Mouse (Mus musculus) right cerebral cortex, adult 18-20 months (tissue): ENCODE measurements around the gene Sac3d1.
A peak's percentile ranks its signal among the peaks of the same experiment; 100 is the strongest.

ENCODE experiments used
- DNase-seq: peaks from one replicate; pipeline ENCODE4 v3.0.0; 2022; ENCODE audit warnings: mixed read lengths

The Sac3d1 gene

DNA sequence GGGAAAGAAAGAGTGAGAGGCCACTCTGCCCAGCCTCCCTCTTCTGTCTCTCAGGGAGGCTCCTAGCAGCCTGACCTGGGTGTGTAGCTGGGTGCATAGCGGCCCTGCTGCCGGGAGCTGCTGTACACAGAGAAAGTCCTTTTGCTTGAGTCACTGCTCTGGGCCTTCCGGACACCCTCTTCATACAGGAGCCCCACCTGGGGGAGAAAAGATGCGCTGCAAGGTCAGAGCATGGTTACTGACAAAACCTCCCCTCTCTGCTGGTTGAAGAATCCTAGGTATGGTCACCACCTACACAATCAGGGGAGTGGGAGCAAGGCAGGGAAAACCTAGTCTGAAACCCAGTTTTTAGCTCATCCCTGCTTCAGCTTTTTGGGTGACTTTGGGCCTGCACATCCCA is 49.5 kb downstream of the Sac3d1 start:
- DNase-seq = no peak

DNA sequence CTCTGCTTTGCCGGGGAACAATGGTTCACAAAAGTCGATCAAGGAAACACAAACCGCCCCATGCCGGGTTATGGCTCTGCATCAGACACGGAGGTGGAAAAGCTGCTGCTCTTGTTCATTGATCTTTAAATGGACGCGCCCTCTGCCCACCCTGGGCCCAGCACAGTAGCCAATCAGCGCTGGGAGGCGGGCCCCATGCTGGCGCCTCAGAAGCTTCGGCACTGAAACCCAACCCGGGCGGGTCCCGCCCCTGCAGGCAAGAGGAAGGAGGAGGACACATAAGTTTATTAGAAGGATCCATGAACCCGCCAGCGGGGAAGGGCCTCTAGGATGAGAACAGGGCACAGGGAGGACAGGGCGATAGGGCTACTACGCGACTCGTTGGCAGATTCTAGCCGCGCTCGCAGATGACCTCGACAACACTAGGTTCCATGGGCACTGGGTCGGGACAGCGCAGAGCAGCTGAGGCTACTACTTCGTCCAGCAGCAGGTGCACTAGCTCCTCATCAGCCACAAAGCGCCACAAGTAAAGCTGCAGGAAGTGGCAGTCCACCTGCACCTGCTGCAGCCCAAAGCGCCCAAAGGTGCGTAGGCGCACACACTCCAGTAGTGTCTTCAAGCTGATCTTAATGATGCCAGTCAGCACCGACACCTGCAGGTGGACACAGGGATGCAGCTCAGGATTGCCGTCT is 50.6 kb downstream of the Sac3d1 start, which contains the start of gene Tm7sf2:
Gene Tm7sf2 (minus strand): TSS at position 650 of the 692 bp plus-strand sequence.
- DNase-seq = peak; percentile 91

DNA sequence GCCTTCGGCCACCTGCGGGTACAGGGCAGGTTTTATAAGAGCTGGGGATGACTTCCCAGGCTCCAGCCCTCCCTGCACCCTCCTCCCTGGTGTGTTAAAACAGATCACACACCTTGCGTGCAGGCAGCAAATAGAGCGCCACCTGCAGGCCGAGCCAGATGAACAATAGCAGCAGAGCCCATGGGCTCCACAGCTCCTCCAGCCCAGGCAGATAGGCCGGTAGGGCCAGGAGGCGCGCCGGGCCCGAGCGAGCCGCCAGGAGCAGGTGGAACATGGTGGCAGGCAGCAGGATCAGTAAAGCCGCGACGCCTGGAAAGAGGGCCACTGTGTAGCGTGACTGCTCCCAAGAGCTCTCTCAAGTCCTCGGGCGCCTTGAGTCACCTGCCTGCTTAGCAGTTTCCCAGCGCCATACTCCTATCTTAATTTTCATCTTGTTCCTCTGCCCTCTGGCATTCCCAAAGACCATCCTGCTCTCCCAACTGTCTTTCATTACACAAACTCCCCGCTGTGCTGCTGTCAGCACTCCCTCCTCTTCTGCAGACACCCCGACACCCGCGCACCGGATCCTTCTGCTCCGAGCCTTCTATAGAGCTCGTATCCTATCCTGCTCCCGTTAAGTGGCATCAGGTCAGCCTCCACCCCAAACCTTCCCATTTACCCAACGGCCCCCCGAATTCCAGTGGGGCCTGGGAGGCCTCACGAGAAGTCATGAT is 51.3 kb downstream of the Sac3d1 start:
- DNase-seq = peak; percentile 85

DNA sequence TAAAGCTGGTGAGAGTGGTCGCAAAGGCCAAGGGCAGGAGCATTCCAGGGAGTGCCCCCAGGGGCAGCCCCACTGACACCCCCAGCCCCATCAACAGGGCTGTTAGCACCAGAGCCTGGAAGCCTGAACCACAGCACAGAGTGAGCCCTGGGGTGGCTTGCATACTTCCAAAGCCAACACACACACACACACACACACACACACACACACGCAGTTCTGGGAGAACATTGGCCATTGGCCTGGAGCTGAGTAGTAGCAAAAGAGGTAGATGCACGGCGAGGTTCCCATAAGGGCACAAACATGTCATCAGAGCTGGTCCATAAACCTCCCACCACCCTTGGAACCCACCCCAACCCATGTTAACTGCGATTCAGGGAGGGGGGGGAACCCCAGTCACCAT is 51.9 kb downstream of the Sac3d1 start:
- DNase-seq = no peak
